Mouse (Mus musculus) cerebellum, adult (tissue): ENCODE data around the gene Gemin7.

Source experiments
- ATAC-seq: cut with Nextera tagmentation; 2 replicates; pipeline ENCODE4 v1.9.2; 2017; ENCODE audit warnings: mild to moderate bottlenecking, moderate library complexity, mixed read lengths; ENCODE audit not compliant: insufficient number of reproducible peaks, low FRiP score, low TSS enrichment

The Gemin7 gene

DNA sequence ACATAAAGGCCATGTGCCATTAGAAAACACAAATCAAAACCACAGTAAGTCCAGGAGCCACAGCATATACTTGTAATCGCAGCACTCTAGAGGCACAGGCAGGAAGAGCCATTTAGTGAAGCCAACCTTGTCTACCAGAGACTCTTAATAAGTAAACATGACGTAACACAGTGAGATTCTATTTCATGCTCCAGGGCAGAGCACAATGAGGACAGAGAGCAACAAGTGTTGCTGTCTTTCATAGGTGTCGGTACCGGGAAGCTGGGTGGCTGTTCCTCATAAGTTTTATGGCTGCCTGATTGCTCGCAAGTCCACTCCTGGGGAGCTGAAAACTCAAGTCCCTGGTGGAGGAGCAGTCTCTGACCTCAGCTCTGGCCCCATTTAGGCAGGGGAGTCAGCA, 25.8 kb downstream of the Gemin7 start:
- no peak for ATAC-seq

DNA sequence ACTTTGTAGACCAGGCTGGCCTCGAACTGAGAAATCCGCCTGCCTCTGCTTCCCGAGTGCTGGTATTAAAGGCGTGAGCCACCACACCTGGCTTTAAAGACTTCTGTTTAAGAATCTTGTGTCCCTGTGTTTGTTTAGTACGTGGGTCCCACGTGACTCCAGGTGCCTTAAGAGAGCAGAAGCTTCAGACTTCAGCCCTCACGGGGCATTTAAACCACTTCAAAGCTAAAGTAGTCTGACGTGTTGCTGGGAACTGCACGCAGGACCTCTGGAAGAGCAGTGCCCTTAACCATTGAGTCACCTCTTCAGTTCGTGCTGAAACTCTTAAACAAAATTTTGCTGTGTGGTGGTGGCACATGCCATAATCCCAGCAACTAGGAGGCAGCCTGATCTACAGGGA, 28.0 kb downstream of the Gemin7 start:
- ATAC-seq, result no peak

DNA sequence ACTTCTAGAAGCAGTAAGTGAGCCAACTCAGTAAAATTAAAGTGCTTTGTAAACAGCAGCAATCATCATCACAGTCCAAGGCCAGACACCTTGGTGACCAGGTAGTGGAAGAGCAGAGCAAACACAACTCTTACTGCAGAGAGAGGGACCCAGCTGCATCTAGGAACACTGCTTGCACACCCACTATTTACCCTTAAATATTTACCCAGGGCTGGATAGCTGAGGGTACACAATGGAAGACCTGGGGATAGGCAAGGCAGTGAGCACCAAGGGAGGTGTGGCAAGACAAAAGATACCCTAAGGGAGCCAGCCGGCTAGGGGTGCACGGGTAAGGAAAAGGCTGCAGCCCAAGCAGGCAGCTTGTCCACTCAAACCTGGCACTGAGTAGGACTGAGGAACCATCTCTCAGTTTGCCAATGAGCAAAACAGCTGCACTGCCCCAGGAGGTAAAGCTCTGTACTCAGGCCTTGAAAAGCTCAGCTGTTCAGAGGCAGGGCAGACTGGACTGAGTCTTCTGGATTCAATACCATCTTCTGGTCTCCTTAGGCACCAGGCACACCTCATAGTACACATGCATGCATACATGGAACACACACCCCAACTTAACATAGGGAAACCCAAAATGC, 29.9 kb downstream of the Gemin7 start:
- ATAC-seq, result no peak

DNA sequence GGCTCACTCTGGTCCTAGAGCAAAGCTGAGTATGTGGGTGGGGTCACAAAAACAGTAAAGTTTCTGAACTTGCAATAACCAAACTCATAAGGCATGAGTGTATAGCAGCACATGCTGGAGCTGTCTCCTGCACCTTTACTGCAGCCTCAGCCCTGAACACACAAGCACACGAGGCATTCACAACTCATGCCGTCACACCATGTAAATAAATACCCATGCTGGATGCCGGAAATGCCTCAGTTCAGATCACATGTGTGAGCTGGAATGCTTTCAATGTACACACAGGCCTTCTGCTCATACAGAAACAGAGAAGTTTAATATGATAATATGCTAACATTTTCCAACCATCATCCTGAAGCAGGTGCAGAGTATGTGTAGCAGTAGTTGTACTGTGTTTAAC, 31.4 kb downstream of the Gemin7 start:
- no peak for ATAC-seq

DNA sequence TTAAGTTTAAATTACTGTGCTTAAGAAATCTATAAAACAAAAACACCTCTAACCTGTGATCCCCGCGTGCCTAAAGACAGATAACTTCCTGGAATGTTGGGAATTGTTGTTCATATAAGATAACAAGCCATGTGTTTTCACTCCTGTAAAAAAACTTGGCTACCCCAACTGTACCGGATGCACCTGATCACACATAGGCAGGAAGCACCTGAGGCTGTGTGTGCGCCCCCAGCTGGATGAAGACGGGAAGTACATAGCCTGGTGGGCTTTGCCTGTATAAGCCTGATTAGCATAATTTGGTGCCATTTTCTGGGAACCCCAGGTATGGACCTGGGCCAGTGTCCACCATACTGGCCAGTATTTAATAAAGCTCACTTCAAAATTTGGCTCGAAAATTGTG, 33.8 kb downstream of the Gemin7 start:
- ATAC-seq, result no peak

DNA sequence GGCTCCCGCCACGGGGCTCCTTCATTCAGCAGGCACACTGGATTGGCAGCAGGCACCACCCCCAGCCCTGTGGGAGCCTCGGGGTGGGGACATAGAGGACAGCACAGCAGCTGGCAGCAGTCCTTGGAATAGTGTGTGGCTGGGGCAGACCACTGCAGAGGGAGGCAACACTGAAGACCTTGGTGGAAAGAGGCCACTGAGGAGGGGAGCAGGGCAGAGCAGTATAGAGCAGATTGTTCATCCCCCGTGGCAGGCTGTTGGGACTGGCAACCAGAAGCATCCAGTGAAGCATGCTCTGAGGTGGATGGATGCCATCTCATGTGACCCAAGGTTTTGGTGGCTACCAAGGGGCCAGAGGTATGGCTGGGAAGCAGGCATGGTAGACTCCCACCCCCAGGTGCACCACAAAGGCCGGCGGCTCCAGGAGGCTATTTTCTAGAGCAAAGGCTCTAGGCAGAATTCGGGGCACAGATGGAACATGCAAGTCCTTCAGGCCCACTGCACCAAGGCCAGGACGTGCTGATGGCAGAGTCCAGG, 35.2 kb downstream of the Gemin7 start:
- peak; percentile 54; the same call in 1 of the 2 replicates for ATAC-seq

DNA sequence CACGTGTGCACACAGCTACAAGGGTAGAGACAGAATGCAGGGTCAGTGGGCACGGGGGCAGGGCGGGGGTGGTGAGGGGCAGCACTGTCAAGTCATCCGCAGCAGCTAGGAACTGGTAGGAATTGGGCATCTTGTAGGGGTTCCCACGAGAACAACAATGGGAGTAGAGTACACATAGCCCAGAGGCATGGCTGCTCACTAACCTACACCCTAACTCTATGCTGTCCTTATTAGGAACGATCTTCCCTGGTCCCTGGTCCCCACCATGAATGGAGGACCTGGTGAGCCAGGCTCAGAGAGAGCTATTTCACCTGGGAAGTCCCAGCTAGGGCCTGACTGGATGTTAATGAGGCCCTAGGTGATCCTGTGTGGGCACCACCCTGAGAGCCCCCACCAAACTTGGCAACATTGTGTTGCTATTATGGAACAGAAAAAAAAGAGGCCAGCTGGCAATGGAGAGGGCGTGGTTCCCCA, 35.7 kb downstream of the Gemin7 start:
- peak; percentile 28; the same call in 1 of the 2 replicates for ATAC-seq

DNA sequence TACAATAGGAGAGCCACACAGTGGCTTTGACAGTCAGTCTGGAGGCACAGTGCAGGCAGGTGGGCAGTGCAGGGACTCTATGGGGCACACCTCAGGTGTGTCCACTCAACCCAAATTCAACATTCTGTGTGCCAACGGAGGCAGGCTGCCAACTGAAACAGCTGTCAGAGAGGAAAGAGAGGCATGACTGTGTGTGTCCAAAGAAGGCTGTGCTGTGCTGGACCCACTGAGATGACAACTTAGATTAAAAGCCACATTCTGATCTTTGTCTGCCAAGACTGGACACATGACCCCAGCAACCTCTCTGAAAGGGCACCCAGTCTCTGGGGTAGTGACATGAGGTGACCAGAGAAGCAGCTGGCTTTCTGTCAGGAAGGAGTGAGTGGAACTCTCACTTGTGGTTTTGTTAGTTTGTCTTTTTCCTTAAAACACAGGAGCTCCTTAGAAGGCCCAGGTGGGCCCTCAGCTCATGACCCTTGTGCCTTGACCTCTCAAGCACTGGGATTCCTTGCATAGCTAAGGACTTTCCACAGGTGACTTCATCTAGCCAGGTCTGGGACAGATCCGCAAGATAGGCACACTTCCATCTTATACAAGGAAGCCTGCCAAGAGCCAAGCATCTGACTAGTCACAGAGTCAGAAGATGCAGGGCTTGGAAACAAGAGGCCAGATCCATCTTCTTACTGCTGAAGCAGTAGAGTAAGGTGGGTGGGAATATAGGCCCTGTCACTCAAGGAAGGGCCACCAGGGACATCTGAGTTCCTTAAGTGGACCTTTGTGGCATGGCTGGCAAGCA, 36.4 kb downstream of the Gemin7 start:
- ATAC-seq, result no peak

DNA sequence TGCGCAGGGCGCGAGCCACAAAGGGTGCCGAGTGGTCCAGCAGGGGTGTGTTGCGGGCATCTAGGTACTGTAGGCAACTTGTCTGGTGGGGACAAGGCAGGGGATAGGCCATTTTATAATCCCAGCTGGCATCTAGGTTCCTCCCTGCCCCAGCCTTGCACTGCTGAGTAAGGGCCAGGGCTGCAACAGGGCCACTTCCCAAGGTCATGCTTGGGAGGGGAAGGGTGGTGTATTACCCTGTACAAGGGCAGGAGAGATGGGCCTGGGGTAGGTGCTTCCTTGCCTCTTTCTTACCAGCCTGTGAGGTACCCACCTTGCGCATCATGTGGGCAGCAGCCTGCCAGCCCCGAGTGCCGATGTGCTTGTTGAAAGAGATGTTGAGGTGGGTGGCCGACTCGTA, 42.7 kb downstream of the Gemin7 start:
- ATAC-seq, result no peak

DNA sequence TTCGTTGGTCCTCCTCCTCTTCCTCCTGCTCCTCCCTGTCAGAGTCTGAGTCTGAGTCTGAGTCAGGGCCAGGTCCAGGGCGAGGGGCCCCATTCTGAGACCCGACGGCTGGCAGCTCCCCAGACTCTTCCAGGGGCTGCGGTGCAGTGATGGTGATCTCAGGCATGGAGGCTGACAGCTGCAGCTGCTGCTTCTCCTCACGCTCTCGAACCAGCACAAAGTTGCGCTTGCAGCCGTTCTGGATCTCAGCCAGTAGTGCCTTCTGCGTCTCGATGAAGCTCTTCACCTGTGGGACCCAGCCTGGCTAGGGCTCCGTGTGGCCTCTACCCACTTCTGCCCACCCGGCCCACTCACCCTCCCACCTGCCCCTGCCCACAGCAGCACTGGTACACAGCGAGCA, 45.2 kb downstream of the Gemin7 start:
- no peak for ATAC-seq

DNA sequence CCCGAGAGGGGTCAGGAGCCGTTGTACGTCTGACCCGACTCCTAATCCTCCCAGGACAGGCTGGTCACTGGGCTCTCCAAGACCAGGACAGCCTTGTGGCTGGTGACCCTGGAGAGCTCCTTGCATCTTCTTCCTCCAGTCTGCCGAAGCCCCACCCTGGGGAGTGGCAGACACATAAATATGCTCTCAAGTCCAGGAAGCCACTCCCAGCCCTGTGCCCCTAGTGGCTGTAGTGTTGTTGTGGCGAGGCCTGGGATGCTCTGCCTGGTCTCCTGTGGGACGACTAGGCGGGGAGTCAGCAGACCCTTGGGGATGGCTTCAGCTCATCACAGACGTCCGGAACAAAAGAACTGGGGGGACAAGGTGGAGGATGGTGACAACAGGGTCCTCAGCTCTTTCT, 46.3 kb downstream of the Gemin7 start:
- ATAC-seq, result no peak

DNA sequence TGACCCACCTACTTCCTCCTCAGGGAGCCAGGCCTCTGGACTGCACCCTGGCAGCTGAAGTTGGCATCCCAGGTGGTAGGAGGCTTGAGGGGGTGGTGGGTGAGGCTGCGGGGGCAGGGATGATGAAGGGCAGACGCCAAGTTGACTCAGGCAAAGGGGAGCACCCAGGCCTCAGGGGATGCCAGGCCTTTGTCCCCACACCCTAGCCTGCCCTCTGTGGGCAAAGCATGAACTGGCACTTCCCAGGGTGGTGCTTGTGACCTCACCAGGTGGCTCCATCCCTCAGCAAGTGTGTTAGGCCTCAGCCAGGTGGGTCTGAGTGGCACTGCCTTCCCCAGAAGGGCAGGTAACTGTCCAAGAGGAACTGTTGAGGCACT, 52.3 kb downstream of the Gemin7 start:
- no peak for ATAC-seq

DNA sequence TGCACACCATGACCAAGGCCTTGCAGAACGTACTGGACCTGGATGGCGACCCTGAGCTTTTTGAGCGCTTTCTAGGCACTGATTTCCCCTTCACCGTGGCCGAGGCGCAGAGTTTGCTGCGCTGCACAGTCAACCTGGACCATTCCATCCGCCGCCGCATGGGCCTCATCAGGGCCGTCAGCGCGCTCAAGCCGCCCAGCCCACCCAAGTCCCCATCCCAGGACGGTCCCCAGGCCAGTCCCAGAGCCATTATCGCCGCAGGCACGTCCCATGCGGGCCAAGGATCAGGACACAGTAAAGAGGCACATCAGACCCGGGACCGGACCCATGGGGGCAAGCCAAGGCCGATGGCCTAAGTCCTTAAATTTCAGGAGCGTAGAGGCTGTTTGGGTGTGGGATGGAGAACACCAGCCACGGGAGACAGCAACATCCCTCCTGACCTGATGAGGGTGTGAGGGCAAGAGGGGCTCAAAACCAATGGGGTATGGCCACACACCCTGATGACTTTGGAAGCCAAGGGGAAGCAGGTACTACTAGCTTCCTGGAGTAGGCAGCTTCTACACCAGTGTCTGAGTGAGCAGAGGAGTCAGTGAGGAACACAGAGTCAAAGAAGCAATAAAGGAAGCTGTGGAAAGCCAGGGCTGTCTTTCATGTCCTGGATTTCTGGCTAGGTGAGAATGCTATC, 52.8 kb downstream of the Gemin7 start:
- no peak for ATAC-seq

DNA sequence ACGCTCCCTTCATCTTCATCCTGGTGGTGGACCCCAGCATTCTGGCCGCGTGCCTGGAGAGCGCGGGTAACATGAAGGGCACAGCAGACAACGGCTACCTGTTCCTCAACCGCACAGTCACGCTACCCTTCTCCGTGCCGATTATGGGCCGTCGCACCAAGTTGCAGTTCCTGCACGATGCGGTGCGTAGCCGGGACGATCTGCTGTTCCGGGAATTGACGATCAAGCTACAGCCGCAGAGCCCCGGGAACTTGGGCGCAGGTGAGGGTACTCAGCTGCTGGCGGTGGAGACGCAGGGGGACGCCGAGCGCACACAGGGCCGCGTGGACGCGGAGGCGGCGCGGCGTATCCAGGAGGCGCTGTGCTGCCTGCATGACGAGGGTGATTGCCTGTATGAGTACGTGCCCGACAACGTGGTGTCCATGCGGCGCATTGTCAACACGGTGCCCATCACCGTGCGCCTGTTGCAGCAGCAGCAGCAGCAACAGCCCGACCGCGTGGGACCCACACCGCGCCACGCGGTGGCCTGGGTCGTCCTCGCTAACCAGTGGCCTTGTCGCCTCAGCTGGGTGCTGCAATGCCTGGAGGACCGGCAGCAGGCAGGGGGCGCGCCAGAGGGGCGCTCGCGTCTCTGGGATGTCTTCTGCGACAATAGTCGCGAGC, 53.5 kb downstream of the Gemin7 start:
- ATAC-seq, result no peak

DNA sequence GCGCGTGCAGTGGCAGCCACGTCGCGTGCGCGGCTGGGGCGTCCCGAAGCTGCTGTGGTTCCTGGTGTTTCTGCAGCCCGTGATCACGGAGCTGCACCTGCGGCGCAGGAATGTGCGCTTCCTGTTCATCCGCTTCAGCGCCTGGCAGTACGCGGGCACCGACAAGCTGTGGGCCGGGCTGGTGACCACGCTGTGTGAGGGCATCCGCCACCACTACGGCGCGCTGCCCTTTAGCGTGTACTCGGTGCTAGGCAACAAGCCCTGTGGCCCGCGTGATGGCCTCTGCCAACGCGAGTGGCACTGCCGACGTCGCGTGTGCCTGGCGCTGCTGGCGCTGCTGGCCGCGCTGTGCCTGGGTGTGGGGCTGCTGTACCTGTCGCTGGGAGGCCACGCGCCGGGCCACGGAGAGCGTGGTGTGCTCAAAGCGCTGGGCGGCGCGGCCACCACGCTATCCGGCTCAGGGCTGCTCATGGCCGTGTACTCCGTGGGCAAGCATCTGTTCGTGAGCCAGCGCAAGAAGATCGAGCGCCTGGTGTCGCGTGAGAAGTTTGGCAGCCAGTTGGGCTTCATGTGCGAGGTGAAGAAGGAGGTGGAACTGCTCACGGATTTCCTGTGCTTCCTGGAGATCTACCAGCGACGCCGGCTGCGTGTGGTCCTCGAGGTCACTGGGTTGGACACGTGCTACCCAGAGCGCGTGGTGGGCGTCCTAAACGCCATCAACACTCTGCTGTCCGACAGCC, 54.2 kb downstream of the Gemin7 start:
- ATAC-seq, result 0 out of 2 replicates have a peak, but pooled peaks have one; percentile 38

DNA sequence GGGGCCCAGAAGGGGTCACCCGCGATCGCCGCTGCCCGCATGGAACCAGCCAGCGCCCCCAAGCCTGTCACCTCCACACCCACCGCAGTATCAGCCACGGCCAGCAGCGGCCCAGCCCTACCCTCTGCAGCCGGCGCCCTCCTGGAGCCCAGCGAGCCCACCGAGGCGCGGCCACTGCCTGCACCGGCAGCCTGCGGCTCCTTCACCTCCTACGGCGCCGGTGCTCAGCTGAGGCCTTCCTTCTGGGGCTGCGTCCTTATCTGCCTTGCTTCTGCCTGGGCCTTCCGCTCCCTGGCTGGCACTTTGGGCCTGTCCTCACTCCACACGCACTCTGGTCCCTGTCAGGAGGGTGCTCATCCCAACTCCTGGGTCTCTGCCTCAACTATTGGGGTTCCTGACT, 57.4 kb downstream of the Gemin7 start:
- ATAC-seq, result no peak

DNA sequence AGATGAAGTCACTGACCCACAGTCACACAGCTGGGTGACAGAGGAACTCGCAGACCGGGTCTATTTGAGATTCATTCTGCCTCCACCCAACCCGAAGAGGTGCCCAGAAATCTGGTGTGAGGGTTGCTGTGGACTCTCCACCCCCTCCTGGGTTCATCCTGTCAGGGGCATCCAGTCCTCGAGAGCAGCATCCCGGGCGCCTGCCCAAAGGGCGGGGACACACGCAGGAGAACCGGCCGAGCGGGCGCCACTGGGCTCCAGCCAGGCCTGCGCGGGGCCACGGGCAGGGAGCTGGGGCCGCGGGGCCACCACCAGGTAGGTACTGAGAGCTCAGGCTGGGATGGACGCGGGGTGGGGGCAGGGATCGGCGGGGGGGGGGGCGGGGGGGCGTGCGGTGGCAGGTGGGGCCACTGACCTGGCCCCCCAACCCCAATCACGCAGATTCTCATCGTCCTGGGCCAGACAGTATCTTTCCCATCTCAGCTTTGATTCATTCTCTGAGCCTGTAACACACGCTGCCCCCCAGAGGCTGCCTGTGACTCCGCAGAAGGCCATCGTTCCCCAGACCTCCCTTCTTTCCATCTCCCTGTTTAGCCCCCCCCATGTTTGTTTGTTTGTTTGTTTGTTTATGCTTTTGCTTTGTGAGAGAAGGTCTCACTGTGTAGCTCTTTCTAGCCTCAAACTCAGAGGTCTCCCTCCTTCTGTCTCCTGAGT, 59.6 kb downstream of the Gemin7 start, which contains the start of gene Nkpd1:
Gene Nkpd1, plus strand, starts transcription at position 187 of the 714 bp plus-strand sequence.
- no peak for ATAC-seq
